Mouse (Mus musculus) layer of hippocampus, postnatal 14 days (tissue): ENCODE measurements at regions not wholly inside any gene's neighbourhood (a gene's known extent, or its start where the extent isn't known, plus 50 kb on each side); places are given as distances from the start of the nearest gene placed in this dataset.
"Not testable (repeated sequence)": the region's sequence is repeated elsewhere in the genome, so short reads cannot be mapped to it uniquely, and the experiment has no call there.

Experiments
- DNase-seq, 2 experiments: peaks; one replicate each; pipeline ENCODE4 v3.0.0; 2021 to 2022; ENCODE audit warnings: low spot score in 2 of 2, mixed read lengths in 1 of 2

DNA sequence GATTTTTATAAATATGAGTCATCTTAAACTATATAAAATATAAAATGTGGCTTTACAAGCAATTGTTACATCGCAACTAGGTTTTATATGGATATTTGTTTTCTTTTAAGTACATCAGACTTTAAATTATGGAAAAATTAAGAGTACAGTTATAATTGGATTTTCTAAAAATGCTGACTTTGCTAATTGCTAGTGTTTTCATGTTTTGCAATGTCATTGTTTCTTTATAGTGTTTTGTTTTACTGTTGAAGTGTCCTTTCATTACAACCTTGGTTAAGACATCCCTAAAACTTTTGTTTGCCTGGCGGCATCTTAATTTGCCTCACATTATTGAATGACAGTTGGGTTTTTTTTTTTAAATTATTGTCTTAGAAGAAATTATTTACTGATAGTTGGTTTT lies 1634.0 kb downstream of the Diaph2 start:
- no peak for DNase-seq

DNA sequence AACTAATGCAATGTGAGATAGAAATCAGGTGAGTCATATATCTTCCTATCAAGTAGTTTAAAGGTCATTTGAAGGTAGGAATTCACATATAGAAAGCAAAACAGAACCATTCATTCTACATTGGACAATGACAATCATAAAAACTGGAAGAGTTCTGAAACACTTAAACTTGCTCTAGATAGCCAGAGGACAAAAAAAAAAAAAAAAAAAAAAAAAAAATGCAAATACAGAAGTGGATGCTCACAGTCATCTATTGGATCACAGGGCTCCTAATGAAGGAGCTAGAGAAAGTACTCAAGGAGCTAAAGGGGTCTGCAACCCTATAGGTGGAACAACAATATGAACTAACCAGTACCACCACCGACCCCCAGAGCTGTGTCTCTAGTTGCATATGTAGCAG lies 1652.6 kb downstream of the Diaph2 start:
- no peak for DNase-seq

DNA sequence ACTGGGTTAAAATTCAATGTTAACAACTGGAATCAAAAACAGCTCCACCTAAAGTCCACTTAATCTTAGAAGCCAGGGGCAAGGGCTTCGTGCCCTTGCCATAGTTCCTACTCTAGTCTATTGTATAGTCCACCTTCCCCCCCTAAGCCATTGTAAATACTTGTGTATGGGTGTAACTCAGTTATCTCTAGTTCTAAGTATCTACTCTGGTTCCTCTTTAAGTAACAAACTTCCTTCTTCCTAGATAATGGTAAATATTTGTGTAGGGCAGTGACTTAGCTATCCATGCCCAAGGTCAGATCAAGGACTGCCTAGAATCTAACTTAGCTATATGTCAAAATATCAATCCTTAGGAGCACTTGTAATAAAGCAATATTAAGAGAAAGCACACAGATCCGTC lies 1653.3 kb downstream of the Diaph2 start:
- not testable (repeated sequence) for DNase-seq

DNA sequence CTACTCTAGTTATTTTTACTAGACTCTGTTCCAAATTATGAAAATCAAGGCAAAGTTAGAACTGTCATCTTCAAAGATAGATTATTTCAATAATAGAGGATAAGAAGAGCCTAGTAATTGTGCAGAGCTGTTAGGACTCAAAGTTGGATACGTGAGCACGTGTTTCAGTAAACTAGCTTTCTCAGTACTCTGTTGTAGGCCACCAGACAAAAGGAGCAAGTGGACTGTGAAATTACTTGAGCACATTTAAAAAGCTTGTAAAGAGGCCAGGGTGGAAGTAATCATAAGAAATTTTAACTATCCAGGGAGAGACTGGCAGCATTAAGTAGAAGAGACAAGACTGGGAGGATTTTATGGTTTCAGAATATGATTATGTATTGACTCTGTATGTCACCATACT lies 1657.1 kb downstream of the Diaph2 start:
- no peak for DNase-seq

DNA sequence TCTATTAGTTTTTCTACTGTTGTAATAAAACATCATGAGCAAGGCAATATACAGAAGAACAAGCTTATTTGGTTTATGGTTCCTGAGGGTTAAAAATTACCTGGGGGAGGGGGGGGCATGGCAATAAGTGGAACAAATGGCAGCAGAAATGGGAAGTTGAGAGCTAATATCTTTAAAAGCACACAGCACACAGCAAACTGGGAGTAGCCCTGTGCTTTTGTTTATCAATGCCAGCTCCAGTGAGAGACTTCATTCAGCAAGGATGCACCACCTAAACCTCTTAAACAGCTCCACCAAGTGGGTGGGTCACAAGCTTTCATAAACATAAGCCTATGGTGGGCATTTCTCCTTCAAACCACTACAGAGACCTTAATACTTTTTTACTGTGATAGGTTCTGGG lies 1661.0 kb downstream of the Diaph2 start:
- DNase-seq = no peak

DNA sequence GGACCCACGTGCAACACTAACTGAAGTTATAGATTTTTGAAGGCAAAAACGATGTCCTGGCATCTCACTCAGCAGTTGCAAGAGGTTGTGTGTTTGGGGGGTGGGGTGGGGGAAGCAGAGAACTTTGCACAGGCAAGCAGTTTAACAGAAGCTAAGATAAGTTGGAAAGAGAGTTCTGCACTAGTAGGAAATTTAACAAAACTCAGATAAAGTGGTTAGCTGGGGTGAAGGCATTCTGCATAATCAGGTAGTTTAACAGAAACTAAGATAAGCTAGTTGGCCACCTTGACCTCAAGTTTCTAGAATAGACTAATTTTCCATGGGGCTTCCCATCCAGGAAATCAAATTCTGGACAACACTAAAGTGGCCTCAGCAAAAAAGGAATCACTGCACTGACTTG lies 1672.6 kb downstream of the Diaph2 start:
- DNase-seq = no peak

DNA sequence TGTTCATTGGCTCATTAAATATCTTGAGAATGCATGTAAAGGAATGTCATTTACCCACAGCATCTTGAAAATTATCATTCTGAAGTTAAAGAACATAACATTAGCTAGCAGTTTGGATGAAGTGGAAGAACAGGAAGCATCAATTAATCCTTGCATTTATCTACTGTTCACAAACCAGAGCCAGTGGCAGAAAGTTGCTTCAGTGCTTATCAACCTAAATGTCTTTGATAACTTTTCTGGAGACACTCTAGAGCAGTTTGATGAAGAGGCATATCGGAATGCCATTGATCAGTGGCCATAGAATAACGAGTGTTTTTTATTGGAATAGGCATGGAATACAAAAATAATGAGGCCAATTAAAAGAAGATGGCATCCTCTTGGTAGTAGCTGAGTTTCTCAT lies 1673.3 kb downstream of the Diaph2 start:
- DNase-seq = no peak

DNA sequence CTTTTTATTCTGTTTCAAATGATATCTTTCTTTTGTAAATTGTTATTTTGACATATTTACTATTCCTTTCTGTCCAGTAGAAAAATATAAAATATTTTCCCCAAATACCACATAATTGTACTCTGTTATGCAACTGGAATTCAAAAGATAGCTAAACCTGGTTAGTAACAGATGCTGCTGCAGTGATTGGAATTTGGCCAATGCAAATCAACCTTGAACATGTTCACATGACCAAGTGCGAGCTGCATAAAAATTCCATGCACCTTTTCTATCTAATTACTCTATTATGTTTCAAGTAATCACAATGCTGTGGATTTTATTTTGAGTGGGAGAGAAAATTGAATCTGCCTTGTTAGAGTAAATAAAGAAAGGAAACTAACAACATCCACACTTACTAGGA lies 1684.6 kb downstream of the Diaph2 start:
- DNase-seq = no peak

DNA sequence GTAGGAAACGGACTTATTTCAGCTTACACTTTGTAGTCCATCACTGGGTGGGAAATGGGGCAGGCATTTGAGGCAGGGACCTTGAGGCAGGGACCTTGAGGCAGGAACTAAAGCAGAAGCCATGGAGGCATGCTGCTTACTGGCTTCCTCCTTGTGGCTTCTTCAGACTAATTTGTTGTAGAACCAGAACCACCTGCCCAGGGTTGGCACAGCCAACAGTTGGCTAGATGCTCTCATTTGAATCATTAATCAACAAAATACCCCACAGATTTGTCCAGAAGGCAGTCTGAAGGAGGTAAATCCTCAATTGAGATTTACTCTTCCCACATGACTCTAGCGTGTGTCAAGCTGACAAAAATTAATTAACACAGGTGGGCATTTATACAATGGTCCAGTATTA lies 1703.3 kb downstream of the Diaph2 start:
- no peak for DNase-seq

DNA sequence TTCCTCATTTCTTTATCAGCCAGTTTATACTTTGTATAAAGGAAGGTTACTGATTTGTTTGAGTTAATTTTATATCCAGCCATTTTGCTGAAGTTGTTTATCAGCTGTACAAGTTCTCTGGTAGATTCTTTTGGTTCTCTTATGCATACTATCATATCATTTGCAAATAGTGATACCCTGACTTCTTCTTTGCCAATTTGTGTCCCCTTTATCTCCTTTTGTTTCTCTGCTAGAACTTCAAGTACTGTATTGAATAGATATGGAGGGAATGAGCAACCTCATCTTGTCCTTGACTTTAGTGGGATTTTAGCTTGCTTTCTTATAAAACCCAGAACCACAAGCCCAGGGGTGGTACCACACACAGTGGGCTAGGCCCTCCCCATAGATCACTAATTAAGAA lies 1711.1 kb downstream of the Diaph2 start:
- no peak for DNase-seq

DNA sequence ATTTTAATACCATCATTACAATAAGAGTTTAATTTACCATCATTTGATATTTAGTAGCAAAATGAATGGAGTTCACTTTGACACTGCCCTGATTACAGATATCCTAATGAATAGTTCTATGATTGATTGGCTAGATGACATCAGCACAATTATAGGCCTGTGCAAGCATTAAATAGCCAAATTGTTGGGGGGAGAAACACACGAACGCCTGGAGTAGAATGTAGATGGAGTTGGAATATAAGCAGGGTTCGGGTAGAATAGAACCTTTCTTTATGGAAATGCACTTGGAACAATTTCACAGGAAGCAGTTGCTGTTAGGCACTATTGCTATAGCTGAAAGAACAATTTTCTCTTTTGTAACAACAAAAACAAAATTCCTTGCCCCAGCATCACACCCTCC lies 1739.8 kb downstream of the Diaph2 start:
- DNase-seq = peak in 1 of 2 experiments; percentile 1

DNA sequence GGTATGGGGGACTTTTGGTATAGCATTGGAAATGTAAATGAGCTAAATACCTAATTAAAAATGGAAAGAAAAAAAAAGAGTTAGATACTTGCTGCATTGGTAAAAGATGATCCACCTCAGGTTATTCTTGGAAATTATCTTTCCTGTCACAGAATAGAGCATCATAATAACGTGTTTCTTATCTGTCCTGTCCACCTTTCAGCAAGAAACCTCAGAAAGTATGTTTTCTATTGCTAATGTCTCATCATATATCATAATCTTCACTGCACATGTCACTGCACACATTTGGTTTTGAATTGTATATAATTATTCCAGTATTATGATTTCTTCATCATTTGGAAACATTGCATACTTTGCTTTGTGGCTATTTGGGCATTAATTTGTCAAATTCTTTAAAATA lies 1751.9 kb downstream of the Diaph2 start:
- DNase-seq = no peak

DNA sequence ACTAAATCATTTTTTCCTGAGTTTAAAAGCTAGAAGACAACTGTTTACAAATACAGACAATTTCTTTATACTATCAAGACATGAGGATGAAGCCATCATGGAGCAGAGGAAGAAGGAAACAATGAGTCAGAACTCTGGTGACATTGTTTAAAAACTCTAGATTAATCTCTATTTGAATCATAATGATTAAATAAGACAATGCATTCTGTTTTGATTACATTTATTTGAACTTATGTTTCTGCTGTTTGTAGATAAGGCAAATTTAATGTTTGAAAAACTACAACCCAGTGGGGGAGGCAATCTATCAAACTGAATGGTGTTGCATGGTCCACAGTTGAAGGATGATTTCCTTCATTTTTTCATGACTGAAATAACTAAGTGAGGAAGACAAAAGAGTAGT lies 1757.3 kb downstream of the Diaph2 start:
- no peak for DNase-seq
